Mouse (Mus musculus) myocyte (in vitro differentiated cells): ENCODE data around the gene Vmn2r25. TPM values are rescaled to one million over a fixed set of nuclear protein-coding genes. Genes with fewer than 3 reads are reported as not detected.

Experiments used
- polyA plus RNA-seq: library from polyadenylated mRNA; unstranded; fragments of >200 nt; fragmentation: generic; extraction: Trizol; gene quantifications from one replicate; pipeline ENCODE4 v1.2.1, GENCODE M21; 2012; ENCODE audit warnings: missing spikeins

Vmn2r25 gene
- polyA plus RNA-seq, 1 experiment, result not detected

Other genes starting within 250 kb of the Vmn2r25 start
- not detected for gene Vmn2r22, start 202.7 kb downstream of the Vmn2r25 start, polyA plus RNA-seq
- gene Vmn2r23, start 150.8 kb downstream of the Vmn2r25 start, polyA plus RNA-seq, result not detected
- gene Vmn2r24, start 74.6 kb downstream of the Vmn2r25 start, polyA plus RNA-seq, result not detected
- not detected for gene Vmn2r26, start 171.1 kb upstream of the Vmn2r25 start, polyA plus RNA-seq